Mouse (Mus musculus): ENCODE data around the gene Rab44. TPM values are rescaled to one million over a fixed set of nuclear protein-coding genes. Genes with fewer than 3 reads are reported as not detected.
"Not testable (repeated sequence)": the region's sequence is repeated elsewhere in the genome, so short reads cannot be mapped to it uniquely, and the experiment has no call there.

The Rab44 gene
- polyA plus RNA-seq (2015; fragmentation: Nextera tagmentation; extraction: Ambion mirVana), result 0.08 and 0.17 TPM in 2 replicates

DNA sequence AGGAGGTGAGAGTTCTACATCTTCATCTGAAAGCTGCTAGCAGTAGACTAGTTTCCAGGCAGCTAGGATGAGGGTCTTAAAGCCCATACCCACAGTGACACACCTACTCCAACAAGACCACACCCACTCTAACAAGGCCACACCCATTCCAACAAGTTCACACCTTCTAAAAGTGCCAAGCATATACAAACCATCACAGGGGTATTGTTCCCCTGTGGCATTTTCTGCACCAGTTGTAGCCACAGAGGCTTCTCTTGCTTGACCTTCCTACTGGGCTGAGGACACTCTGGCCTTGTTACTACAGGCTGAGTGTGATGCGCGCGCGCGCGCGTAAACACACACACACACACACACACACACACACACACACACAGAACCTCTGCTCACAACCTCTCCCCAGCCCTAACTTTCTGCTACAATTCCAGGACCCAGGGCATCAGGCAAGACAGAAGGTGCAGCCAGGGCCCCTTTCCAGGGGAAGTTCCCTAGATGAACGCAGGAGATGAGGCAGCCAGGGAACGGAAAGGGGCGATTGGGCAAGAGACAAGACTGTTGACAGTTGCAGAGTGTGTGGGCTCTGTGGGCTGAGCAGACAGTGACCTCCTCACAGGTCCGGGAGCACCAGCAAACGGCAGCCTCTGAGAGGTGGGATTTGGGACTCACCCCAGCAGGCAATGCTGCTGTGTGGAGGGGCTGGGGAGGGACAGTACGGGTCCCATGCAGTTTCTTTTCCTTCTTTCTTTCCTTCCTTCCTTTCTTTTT lies at the start of gene Rab44:
Gene Rab44 (plus strand): TSS at position 555 of the 762 bp plus-strand sequence.
- Histone ChIP-seq H3K9me3 (replicated peaks; ENCODE audit: control insufficient read depth, low read length, poor library complexity, severe bottlenecking) (no peaks in the 10 kb centered on the region), H3K27ac (ENCODE audit: low read length) (no peak within 1 kb of the TSS), H3K27me3 (ENCODE audit: control insufficient read depth, insufficient read depth, low read depth, low read length) (no peaks in the 10 kb centered on the region), H3K9ac (ENCODE audit: low read depth, low read length) (no peak within 1 kb of the TSS), H3K4me1 (ENCODE audit: control insufficient read depth, insufficient read depth, low read length) (no peaks in the 10 kb centered on the region), H3K4me3 (ENCODE audit: low read depth, low read length) (no peak within 1 kb of the TSS), H3K36me3 (ENCODE audit: control insufficient read depth, insufficient read depth, low read length) (no peaks in the 10 kb centered on the region), H3K4me2 (ENCODE audit: low read length) (no peak within 1 kb of the TSS)
- no peak for ATAC-seq
- 94% methylated on average over 13 of the region's 13 CpGs for WGBS

GRCm38 (mm10) chr17:29065245-29065940 lies 48.6 kb upstream of the Rab44 start:
- no peaks in the 10 kb centered on the region for H3K9me3 ChIP-seq (replicated peaks; ENCODE audit: control insufficient read depth, low read length, poor library complexity, severe bottlenecking)
- no peak overlapping the region for H3K4me2 ChIP-seq (ENCODE audit: low read length)
- no peaks in the 10 kb centered on the region for H3K27me3 ChIP-seq (ENCODE audit: control insufficient read depth, insufficient read depth, low read depth, low read length)
- no peak overlapping the region for H3K9ac ChIP-seq (ENCODE audit: low read depth, low read length)
- no peak overlapping the region for H3K27ac ChIP-seq (ENCODE audit: low read length)
- no peaks in the 10 kb centered on the region for H3K36me3 ChIP-seq (ENCODE audit: control insufficient read depth, insufficient read depth, low read length)
- no peak overlapping the region for H3K4me3 ChIP-seq (ENCODE audit: low read depth, low read length)
- ATAC-seq, result no peak
- no peaks in the 10 kb centered on the region for H3K4me1 ChIP-seq (ENCODE audit: control insufficient read depth, insufficient read depth, low read length)
- 78% methylated on average over 21 of the region's 21 CpGs for WGBS

DNA sequence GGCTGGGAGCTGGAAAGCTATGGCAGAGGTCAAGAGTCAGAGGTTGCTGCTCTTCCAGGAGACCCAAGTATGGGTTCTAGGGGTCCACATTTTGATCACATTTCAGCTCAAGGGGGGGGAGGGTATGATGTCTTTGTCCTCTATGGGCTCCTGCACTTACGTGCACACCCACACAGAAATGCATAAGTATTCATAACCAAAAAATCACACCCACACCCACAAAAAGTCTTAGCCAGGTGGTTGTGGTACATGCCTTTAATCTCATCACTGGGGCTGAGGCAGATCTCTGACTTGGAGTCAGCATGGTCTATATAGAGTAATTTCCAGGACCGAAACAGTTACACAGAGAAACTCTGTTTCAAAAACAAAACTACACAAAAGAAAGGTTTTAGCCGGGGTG lies 48.0 kb upstream of the Rab44 start:
- no peak overlapping the region for H3K4me3 ChIP-seq (ENCODE audit: low read depth, low read length)
- WGBS, result 94% methylated on average over 3 of the region's 3 CpGs
- no peak overlapping the region for H3K4me2 ChIP-seq (ENCODE audit: low read length)
- no peaks in the 10 kb centered on the region for H3K36me3 ChIP-seq (ENCODE audit: control insufficient read depth, insufficient read depth, low read length)
- no peaks in the 10 kb centered on the region for H3K27me3 ChIP-seq (ENCODE audit: control insufficient read depth, insufficient read depth, low read depth, low read length)
- no peak overlapping the region for H3K27ac ChIP-seq (ENCODE audit: low read length)
- H3K4me1 ChIP-seq (ENCODE audit: control insufficient read depth, insufficient read depth, low read length), result no peaks in the 10 kb centered on the region
- no peaks in the 10 kb centered on the region for H3K9me3 ChIP-seq (replicated peaks; ENCODE audit: control insufficient read depth, low read length, poor library complexity, severe bottlenecking)
- no peak overlapping the region for H3K9ac ChIP-seq (ENCODE audit: low read depth, low read length)
- ATAC-seq, result no peak

DNA sequence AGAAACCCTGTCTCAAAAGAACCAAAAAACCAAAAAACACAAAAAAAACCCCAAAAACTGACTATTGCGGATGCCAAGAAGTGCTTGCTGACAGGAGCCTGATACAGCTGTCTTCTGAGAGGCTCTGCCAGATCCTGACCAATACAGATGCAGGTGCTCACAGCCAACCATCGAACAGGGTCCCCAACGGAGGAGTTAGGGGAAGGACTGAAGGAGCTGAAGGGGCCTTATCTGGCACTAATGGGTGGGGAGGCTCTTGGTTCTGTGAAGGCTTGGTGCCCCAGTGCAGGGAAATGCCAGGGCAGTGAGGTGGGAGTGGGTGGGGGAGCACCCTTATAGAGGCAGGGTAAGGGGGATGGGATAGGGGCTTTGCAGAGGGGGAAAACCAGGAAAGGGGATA lies 46.5 kb upstream of the Rab44 start:
- H3K4me1 ChIP-seq (ENCODE audit: control insufficient read depth, insufficient read depth, low read length); H3K4me2 ChIP-seq (ENCODE audit: low read length); H3K36me3 ChIP-seq (ENCODE audit: control insufficient read depth, insufficient read depth, low read length); H3K4me3 ChIP-seq (ENCODE audit: low read depth, low read length); H3K9ac ChIP-seq (ENCODE audit: low read depth, low read length); H3K27me3 ChIP-seq (ENCODE audit: control insufficient read depth, insufficient read depth, low read depth, low read length); H3K27ac ChIP-seq (ENCODE audit: low read length); ATAC-seq; H3K9me3 ChIP-seq (replicated peaks; ENCODE audit: control insufficient read depth, low read length, poor library complexity, severe bottlenecking): not testable (repeated sequence)
- 87% methylated on average over 3 of the region's 3 CpGs for WGBS

DNA sequence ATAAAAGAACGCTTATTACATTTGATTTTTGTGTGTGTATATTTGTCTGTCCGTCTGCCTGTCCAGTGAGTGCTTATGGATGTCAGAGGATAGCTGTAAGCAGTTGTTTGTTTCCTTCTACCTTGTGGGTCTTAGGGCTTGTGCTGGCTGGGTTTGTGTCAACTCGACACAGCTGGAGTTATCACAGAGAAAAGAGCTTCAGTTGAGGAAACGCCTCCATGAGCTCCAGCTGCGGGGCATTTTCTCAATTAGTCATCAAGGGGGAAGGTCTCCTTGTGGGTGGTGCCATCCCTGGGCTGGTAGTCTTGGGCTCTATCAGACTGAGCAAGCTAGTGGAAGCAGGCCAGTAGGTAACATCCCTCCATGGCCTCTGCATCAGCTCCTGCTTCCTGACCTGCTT lies 46.1 kb upstream of the Rab44 start:
- H3K9ac ChIP-seq (ENCODE audit: low read depth, low read length), result no peak overlapping the region
- WGBS, result 67% methylated on average over 5 of the region's 5 CpGs
- ATAC-seq, result no peak

DNA sequence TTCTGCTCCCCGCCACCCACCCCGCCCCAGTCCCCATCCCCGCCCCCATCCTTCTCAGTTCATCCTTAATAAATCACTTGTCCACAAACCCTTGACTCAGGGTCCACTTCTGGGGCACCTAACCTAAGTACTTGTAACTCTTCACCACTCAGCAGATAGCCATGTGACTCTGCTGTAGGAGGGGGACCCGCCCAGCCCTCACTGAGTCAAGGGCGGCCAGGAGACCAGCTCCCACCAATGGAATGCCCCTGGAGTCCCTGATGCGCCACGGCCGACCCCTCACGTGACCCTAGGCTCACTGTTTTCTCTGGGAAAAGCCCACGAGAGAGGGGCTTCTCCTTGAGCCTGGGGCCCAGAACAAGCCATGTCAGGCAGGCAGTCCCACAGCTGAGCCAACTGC lies 44.9 kb upstream of the Rab44 start:
- no peak overlapping the region for H3K4me2 ChIP-seq (ENCODE audit: low read length)
- H3K9ac ChIP-seq (ENCODE audit: low read depth, low read length), result no peak overlapping the region
- H3K36me3 ChIP-seq (ENCODE audit: control insufficient read depth, insufficient read depth, low read length), result no peaks in the 10 kb centered on the region
- no peaks in the 10 kb centered on the region for H3K27me3 ChIP-seq (ENCODE audit: control insufficient read depth, insufficient read depth, low read depth, low read length)
- WGBS, result 82% methylated on average over 10 of the region's 10 CpGs
- ATAC-seq, result no peak
- no peak overlapping the region for H3K27ac ChIP-seq (ENCODE audit: low read length)
- no peaks in the 10 kb centered on the region for H3K9me3 ChIP-seq (replicated peaks; ENCODE audit: control insufficient read depth, low read length, poor library complexity, severe bottlenecking)
- peaks cover 4% of the 10 kb centered on the region; the same call in 1 of the 2 replicates for H3K4me1 ChIP-seq (ENCODE audit: control insufficient read depth, insufficient read depth, low read length)
- no peak overlapping the region for H3K4me3 ChIP-seq (ENCODE audit: low read depth, low read length)

More for the DNA sequence above, 46.1 kb upstream of the Rab44 start:
- no peaks in the 10 kb centered on the region; the same call in 1 of the 2 replicates for H3K4me1 ChIP-seq (ENCODE audit: control insufficient read depth, insufficient read depth, low read length)
- H3K4me3 ChIP-seq (ENCODE audit: low read depth, low read length), result no peak overlapping the region
- no peaks in the 10 kb centered on the region for H3K27me3 ChIP-seq (ENCODE audit: control insufficient read depth, insufficient read depth, low read depth, low read length)
- H3K36me3 ChIP-seq (ENCODE audit: control insufficient read depth, insufficient read depth, low read length), result no peaks in the 10 kb centered on the region
- H3K4me2 ChIP-seq (ENCODE audit: low read length), result no peak overlapping the region
- H3K27ac ChIP-seq (ENCODE audit: low read length), result no peak overlapping the region
- H3K9me3 ChIP-seq (replicated peaks; ENCODE audit: control insufficient read depth, low read length, poor library complexity, severe bottlenecking), result no peaks in the 10 kb centered on the region

DNA sequence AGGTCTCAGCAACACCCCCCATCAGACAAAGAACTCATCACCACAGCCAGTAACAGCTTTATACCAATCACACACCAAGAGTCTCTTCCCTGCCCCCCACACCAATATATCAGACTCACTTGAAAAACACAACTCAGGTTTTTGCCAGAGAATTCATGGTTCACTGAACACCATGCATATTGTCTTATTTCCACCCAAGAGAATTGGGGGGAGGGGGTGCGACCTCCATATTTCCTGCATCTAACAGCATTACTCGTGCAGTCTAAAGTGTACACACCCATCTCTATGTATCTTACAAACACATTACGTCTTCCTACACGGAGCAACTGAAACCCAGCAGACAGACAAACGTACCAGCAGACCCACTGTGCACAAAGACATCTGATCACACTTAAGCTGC lies 42.1 kb upstream of the Rab44 start:
- no peak overlapping the region for H3K9ac ChIP-seq (ENCODE audit: low read depth, low read length)
- no peaks in the 10 kb centered on the region for H3K27me3 ChIP-seq (ENCODE audit: control insufficient read depth, insufficient read depth, low read depth, low read length)
- ATAC-seq, result no peak
- H3K4me2 ChIP-seq (ENCODE audit: low read length), result no peak overlapping the region
- H3K9me3 ChIP-seq (replicated peaks; ENCODE audit: control insufficient read depth, low read length, poor library complexity, severe bottlenecking), result no peaks in the 10 kb centered on the region
- no peak overlapping the region for H3K27ac ChIP-seq (ENCODE audit: low read length)
- H3K36me3 ChIP-seq (ENCODE audit: control insufficient read depth, insufficient read depth, low read length), result no peaks in the 10 kb centered on the region
- no peak overlapping the region for H3K4me3 ChIP-seq (ENCODE audit: low read depth, low read length)
- peaks cover 4% of the 10 kb centered on the region; the same call in 1 of the 2 replicates for H3K4me1 ChIP-seq (ENCODE audit: control insufficient read depth, insufficient read depth, low read length)
- 78% methylated on average over 5 of the region's 5 CpGs for WGBS

GRCm38 (mm10) chr17:29072701-29073307 lies 41.1 kb upstream of the Rab44 start:
- no peaks in the 10 kb centered on the region for H3K27me3 ChIP-seq (ENCODE audit: control insufficient read depth, insufficient read depth, low read depth, low read length)
- 28% methylated on average over 11 of the region's 11 CpGs for WGBS
- ATAC-seq, result no peak

GRCm38 (mm10) chr17:29073313-29073712 lies 40.6 kb upstream of the Rab44 start:
- Histone ChIP-seq H3K9me3 (replicated peaks; ENCODE audit: control insufficient read depth, low read length, poor library complexity, severe bottlenecking) (no peaks in the 10 kb centered on the region), H3K4me1 (ENCODE audit: control insufficient read depth, insufficient read depth, low read length) (peaks cover 7% of the 10 kb centered on the region), H3K27me3 (ENCODE audit: control insufficient read depth, insufficient read depth, low read depth, low read length) (no peaks in the 10 kb centered on the region), H3K9ac (ENCODE audit: low read depth, low read length) (no peak overlapping the region), H3K4me3 (ENCODE audit: low read depth, low read length) (no peak overlapping the region), H3K36me3 (ENCODE audit: control insufficient read depth, insufficient read depth, low read length) (no peaks in the 10 kb centered on the region), H3K4me2 (ENCODE audit: low read length) (no peak overlapping the region), H3K27ac (ENCODE audit: low read length) (no peak overlapping the region)
- whole genome bisulfite sequencing, result 55% methylated on average over 5 of the region's 5 CpGs
- ATAC-seq, result no peak

More at GRCm38 (mm10) chr17:29072701-29073307, 41.1 kb upstream of the Rab44 start:
- H3K4me1 ChIP-seq (ENCODE audit: control insufficient read depth, insufficient read depth, low read length), result peaks cover 4% of the 10 kb centered on the region; the same call in 1 of the 2 replicates
- H3K36me3 ChIP-seq (ENCODE audit: control insufficient read depth, insufficient read depth, low read length), result no peaks in the 10 kb centered on the region
- no peak overlapping the region for H3K4me2 ChIP-seq (ENCODE audit: low read length)
- H3K4me3 ChIP-seq (ENCODE audit: low read depth, low read length), result no peak overlapping the region
- no peak overlapping the region for H3K9ac ChIP-seq (ENCODE audit: low read depth, low read length)
- no peaks in the 10 kb centered on the region for H3K9me3 ChIP-seq (replicated peaks; ENCODE audit: control insufficient read depth, low read length, poor library complexity, severe bottlenecking)
- no peak overlapping the region for H3K27ac ChIP-seq (ENCODE audit: low read length)

Data from midbrain, embryonic 16.5 days (tissue).